Mouse (Mus musculus) CH12.LX (cell line): ENCODE measurements at regions not wholly inside any gene's neighbourhood (a gene's known extent, or its start where the extent isn't known, plus 50 kb on each side); places are given as distances from the start of the nearest gene placed in this dataset.
A peak's percentile ranks its signal among the peaks of the same experiment; 100 is the strongest.

Experiments
- BHLHE40 ChIP-seq: IDR thresholded peaks from 2 replicates; pipeline ENCODE4 v1.6.1; 2011; ENCODE audit warnings: mild to moderate bottlenecking, low read depth, low read length, improper control_type of control experiment
- CTCF ChIP-seq, 2 experiments: IDR thresholded peaks in 1 of 2; conservative IDR thresholded peaks in 1 of 2; 2 replicates each; pipeline ENCODE4 v1.5.1; 2011 to 2012; ENCODE audit warnings: low read depth in 2 of 2, low read length in 2 of 2, improper control_type of control experiment in 1 of 2, inconsistent platforms in 1 of 2, mild to moderate bottlenecking in 1 of 2, moderate library complexity in 1 of 2
- JUN ChIP-seq: IDR thresholded peaks from 2 replicates; pipeline ENCODE4 v1.6.1; 2011; ENCODE audit warnings: low read depth, mild to moderate bottlenecking, low read length, improper control_type of control experiment, moderate library complexity; ENCODE audit not compliant: insufficient read depth
- POLR2A ChIP-seq: IDR thresholded peaks from 2 replicates; pipeline ENCODE4 v1.6.1; 2011; ENCODE audit warnings: low read depth, mild to moderate bottlenecking, improper control_type of control experiment, low read length
- POLR2AphosphoS2 ChIP-seq: IDR thresholded peaks from 2 replicates; pipeline ENCODE4 v1.6.1; 2011; ENCODE audit warnings: low read depth, low read length, improper control_type of control experiment
- USF2 ChIP-seq: conservative IDR thresholded peaks from 2 replicates; pipeline ENCODE4 v1.6.1; 2011; ENCODE audit warnings: low read depth, low read length, improper control_type of control experiment
- ZMIZ1 ChIP-seq: IDR thresholded peaks from 2 replicates; pipeline ENCODE4 v1.6.1; 2012; ENCODE audit warnings: low read depth, mild to moderate bottlenecking, inconsistent platforms, low read length, improper control_type of control experiment

DNA sequence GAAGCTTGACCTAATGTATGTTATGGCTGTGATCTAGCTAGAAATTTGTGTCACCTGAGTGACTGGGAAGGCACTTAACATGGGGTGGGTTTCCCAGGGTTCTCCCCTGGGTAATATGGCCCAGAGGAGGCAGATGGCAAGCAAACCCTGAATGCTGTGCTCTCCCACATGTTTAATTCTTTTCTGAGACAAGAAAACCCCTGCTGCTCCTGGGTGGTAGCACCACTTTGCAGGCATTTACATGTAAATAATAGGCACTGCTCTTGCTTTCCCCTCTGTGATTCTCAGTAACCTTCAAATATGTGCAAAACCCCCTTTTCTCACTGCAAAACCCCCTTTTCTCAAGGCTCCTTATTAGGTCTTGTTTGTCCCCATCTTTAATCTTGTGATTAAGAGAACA is 221.1 kb downstream of the 4933402N22Rik start:
- no peak for TF ChIP-seq CTCF (conservative IDR thresholded peaks at IDR 0.05 in 1 of 2, IDR thresholded peaks at IDR 0.05 in 1 of 2; ENCODE audit: low read depth in 2 of 2, low read length in 2 of 2)
- no peak for TF ChIP-seq POLR2A
- TF ChIP-seq POLR2AphosphoS2 = no peak
- TF ChIP-seq USF2 = no peak
- no peak for TF ChIP-seq JUN
- no peak for TF ChIP-seq ZMIZ1
- TF ChIP-seq BHLHE40 = peak; percentile 35; the same call in 1 of the 2 replicates
